Comparison of ENCODE assay signal across 16 mouse cellular contexts in the genomic region with DNA sequence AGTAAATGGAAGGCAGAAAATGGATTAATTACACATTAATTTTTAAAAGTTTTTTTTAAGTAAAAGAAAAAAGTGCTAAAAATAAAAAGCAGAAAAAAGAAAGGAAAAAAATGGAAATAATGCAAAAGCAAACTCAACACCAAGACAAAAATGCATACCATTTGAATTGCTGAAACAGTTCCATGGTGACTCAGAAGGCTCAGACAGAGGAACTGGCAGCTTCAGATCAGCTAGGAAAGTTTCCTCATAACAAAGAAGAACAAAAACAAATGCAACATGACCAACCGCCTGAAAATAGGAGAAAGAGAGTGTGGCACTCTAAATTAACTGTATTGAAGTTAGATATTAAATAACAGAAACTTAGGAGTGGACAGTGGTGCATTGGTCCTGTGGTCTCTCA.
"Had no signal": no experiment of that assay in that cellular context is flagged by ENCODE, and none has a peak within 500 bp of the region (broad histone marks: within the 10 kb centered on the region; RNA-seq: fewer than 3 reads in every experiment).

No protein-coding gene starts in this region.

- H3K36me3 ChIP-seq: lung, embryonic 15.5 days; midbrain, embryonic 13.5 days; midbrain, embryonic 15.5 days; neural tube, embryonic 12.5 days; stomach, embryonic 15.5 days had no signal

- H3K9ac ChIP-seq: lung, embryonic 15.5 days; midbrain, embryonic 13.5 days; midbrain, embryonic 15.5 days; neural tube, embryonic 12.5 days; stomach, embryonic 15.5 days had no signal

- H3K27me3 ChIP-seq: lung, embryonic 15.5 days; megakaryocyte, embryonic 14.5 days; midbrain, embryonic 13.5 days; midbrain, embryonic 15.5 days; neural tube, embryonic 12.5 days; stomach, embryonic 15.5 days had no signal

- H3K4me3 ChIP-seq: lung, embryonic 15.5 days; megakaryocyte, embryonic 14.5 days; midbrain, embryonic 13.5 days; midbrain, embryonic 15.5 days; neural tube, embryonic 12.5 days; stomach, embryonic 15.5 days had no signal

- H3K4me2 ChIP-seq: lung, embryonic 15.5 days; midbrain, embryonic 11.5 days; midbrain, embryonic 13.5 days; midbrain, embryonic 15.5 days; neural tube, embryonic 12.5 days; stomach, embryonic 15.5 days had no signal

- ATAC-seq: lung, postnatal 0 days; midbrain, embryonic 13.5 days; midbrain, embryonic 15.5 days had no signal

- DNase-seq: lung, postnatal 14 days; lung, postnatal 36 days; right cerebral cortex, postnatal 14 days; thymus, adult 2 months; thymus, postnatal 25 days; thymus, postnatal 4 days had no signal

- H3K4me1 ChIP-seq: lung, embryonic 15.5 days; megakaryocyte, embryonic 14.5 days; midbrain, embryonic 13.5 days; midbrain, embryonic 15.5 days; neural tube, embryonic 12.5 days; stomach, embryonic 15.5 days had no signal

- H3K27ac ChIP-seq: lung, embryonic 15.5 days; macrophage; midbrain, embryonic 13.5 days; midbrain, embryonic 15.5 days; neural tube, embryonic 12.5 days; stomach, embryonic 15.5 days; stomach, postnatal 0 days had no signal

- H3K9me3 ChIP-seq: megakaryocyte, embryonic 14.5 days; midbrain, embryonic 13.5 days; midbrain, embryonic 15.5 days; neural tube, embryonic 12.5 days; stomach, embryonic 15.5 days had no signal
